Mouse (Mus musculus) liver, adult 2 months (tissue): ENCODE data around the gene Cmip.

Experiments
- CTCF ChIP-seq: fragments of 200-500 bp; IDR thresholded peaks from 2 replicates; pipeline ENCODE4 v1.5.1; 2011; ENCODE audit warnings: low read depth, low read length, control low read depth
- POLR2A ChIP-seq: fragments of 200-500 bp; IDR thresholded peaks from 2 replicates; pipeline ENCODE4 v1.6.1; 2011; ENCODE audit warnings: low read length, control low read depth; ENCODE audit not compliant: insufficient read depth; ENCODE audit errors: extremely low read depth

DNA sequence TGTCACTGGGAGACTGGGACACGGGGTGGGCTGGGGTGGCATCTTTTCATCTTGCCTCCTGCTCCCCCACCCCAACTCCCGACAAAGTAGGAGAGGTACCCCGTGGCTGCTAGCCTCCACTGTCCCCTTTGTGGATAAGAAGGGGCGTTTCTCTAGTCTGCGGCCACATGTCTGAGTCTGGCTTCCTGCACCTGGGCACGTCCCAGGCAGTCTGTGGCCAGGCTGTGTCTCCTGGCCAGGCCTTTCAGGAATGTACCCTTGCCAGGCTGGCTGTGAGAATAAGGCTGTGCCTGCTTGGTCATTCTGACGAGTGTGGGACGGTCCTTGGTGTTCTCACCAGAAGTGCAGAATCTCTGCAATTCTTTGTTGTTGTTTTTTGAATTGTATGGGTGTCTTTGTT lies 78.6 kb downstream of the Cmip start:
- no peak for TF ChIP-seq CTCF
- TF ChIP-seq POLR2A: no peak
